Mouse (Mus musculus): ENCODE data around the gene Exosc10.

Gene Exosc10

GRCm38 (mm10) chr4:148604541-148605165, 46.4 kb downstream of the Exosc10 start:
- DNase-seq (ENCODE audit: low read depth, low spot score) = peak; percentile 84

DNA sequence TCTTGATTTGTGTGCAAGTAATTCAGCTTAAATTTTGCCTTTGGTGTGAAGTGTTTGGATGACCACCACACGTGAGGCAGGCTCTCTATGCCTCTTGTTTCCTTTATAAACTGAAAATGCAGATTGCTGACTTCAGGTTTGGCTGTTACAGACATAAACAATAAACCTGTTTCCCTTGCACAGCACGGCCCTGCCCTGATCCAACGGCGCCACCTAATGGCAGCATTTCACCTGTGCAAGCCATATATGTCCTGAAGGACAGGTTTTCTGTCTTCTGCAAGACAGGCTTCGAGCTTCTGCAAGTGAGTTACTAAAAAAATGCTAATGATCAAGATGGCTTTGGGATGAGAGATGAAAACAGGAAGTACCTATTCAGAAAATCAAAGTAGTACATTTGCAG, 49.5 kb downstream of the Exosc10 start:
- DNase-seq (ENCODE audit: low read depth, low spot score) = peak; percentile 81

- DNase-seq (ENCODE audit: low read depth, low spot score) = no peak
Measured at GRCm38 (mm10) chr4:148609805-148610204, 51.6 kb downstream of the Exosc10 start.

- no peak for DNase-seq (ENCODE audit: low read depth, low spot score)
Measured at GRCm38 (mm10) chr4:148610631-148611364, 52.6 kb downstream of the Exosc10 start.

GRCm38 (mm10) chr4:148612557-148612956, 54.3 kb downstream of the Exosc10 start:
- DNase-seq (ENCODE audit: low read depth, low spot score) = no peak

- peak; percentile 66 for DNase-seq (ENCODE audit: low read depth, low spot score)
Measured at GRCm38 (mm10) chr4:148613738-148614137, 55.5 kb downstream of the Exosc10 start.

DNA sequence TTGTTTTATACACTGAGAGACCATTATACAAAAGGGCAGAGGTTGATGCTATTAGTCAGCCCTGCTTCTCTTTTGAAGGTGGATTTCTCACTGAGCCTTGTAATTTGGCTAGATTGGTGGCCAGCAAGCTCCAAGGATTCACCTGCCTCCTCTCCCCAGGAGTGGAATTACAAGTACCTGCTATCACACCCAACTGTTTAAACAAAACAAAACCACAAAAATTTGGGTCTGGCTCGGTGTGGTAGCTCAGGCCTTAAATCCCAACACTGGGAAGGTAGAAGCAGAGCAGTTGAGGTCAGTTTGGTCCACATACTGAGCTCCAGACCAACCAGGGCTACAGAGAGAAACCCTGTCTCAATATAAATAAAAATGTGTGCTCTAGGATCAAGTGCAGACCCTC, 61.6 kb downstream of the Exosc10 start:
- no peak for DNase-seq (ENCODE audit: low read depth, low spot score)

- DNase-seq (ENCODE audit: low read depth, low spot score) = no peak
Measured at GRCm38 (mm10) chr4:148620718-148621117, 62.5 kb downstream of the Exosc10 start.

- peak; percentile 13 for DNase-seq (ENCODE audit: low read depth, low spot score)
Measured at GRCm38 (mm10) chr4:148622485-148622884, 64.3 kb downstream of the Exosc10 start.

DNA sequence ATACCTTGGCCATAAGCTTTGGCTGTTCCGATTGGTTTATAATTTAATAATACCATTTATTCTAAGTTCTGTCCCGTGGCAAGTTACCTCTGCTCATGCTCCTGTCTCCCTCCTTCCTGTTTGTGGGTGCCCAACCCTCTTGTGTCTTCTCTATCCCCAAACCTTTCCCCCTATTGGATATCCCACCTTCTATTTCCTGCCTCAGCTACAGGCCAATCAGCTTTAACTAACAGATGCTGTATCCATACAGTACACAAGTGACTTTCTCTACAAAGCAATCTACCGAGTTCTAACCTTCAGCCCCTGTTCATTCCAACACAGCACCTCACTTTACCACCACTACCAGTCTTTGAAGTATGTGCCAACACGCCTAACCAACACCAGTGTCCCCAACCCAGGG, 65.4 kb downstream of the Exosc10 start:
- peak; percentile 67 for DNase-seq (ENCODE audit: low read depth, low spot score)

- DNase-seq (ENCODE audit: low read depth, low spot score) = no peak
Measured at GRCm38 (mm10) chr4:148625010-148625409, 66.8 kb downstream of the Exosc10 start.

DNA sequence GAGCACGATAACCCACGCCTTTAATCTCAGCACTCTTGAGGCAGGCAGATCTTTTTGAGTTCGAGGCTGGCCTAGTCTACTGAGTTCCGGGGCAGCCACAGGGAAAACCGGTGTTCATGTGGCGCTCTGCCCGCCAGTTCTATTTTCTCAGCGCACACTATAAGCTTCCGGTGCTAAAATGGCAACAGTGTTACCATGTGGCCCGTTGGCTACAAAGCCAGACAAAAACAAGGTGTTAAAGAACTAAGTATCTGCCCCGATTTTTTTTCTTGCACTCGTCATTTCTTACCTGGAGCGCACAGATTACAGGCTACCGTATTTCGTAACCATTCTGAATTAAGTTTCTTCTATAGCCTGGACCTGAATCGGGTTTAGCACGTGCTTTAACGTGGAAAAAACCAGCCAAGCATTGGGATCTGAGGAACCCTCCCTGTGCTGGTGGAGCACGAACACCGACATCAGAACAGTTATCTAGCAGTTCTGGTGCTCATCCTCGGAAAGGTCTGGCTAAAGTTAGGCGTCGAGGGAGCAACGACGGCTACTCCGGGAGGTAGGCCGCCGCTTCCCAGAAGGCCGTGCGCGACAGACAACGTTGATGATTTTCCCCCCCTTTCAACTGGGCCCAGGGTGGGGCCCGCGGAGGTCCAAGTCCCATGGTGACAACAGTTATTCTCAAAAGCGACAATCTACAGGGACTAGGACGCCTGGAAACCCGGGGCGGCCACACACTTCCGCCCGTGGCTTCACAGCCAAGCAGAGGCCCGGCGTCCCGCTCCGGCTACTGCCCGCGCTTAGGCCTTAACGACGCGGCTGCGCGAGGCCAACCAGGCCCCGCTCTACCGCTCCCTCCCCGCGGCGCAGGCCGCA, 67.8 kb downstream of the Exosc10 start:
- peak; percentile 86 for DNase-seq (ENCODE audit: low read depth, low spot score)

DNA sequence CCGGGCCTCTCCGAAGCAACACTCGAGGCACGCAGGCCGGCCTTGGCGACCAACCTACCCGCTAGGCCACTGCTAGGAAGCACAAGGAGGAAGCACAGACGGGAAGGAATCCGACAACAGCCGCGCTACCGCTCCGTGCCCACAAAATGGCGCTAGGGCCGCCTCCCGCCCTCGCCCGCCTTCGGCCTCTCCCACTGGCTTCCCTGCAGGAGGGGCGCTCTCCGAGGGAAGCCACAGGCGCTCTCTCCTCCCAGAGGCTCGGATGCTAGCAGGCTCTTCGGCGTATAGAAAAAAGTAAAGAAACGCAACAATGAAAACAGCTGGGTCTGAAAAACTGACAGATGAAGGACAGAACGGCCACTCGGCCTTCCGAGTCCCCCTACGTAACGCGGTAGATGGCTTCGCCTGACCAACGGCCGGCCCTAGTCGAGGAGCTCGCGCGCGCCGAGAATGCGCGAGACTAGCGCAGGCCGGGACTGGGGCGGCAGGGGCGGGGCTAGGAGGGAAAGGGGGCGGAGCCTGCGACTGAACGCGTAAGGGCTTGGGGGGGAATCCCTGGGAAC, 68.5 kb downstream of the Exosc10 start, which contains the start of gene Tardbp:
Tardbp (minus strand) TSS at position 397 of the 563 bp plus-strand sequence.
- DNase-seq (ENCODE audit: low read depth, low spot score) = peak; percentile 95

- DNase-seq (ENCODE audit: low read depth, low spot score) = no peak
Measured at GRCm38 (mm10) chr4:148627246-148627645, 69.0 kb downstream of the Exosc10 start.
